Mouse (Mus musculus): ENCODE measurements at regions not wholly inside any gene's neighbourhood (a gene's known extent, or its start where the extent isn't known, plus 50 kb on each side); places are given as distances from the start of the nearest gene placed in this dataset.

GRCm38 (mm10) chr1:137738157-137738851, 437.2 kb downstream of the Ptprc start:
- Histone ChIP-seq H3K4me1 (ENCODE audit: control insufficient read depth in 2 of 2, insufficient read depth in 2 of 2, low read length in 2 of 2, poor library complexity in 1 of 2) (peaks cover 0 to 5% of the 10 kb centered on the region in 2 experiments; a peak in 2 of 4 replicates), H3K9me3 (ENCODE audit: control insufficient read depth, insufficient read depth, low read depth, low read length) (no peaks in the 10 kb centered on the region), H3K36me3 (ENCODE audit: control insufficient read depth, insufficient read depth, low read length, poor library complexity, severe bottlenecking) (no peaks in the 10 kb centered on the region), H3K4me3 (ENCODE audit: insufficient read depth in 1 of 2, low read depth in 1 of 2, low read length in 2 of 2, poor library complexity in 1 of 2, severe bottlenecking in 1 of 2) (no peak overlapping the region), H3K27ac (ENCODE audit: insufficient read depth, low read depth, low read length, poor library complexity, severe bottlenecking) (no peak overlapping the region), H3K9ac (ENCODE audit: insufficient read depth, low read depth, low read length, poor library complexity, severe bottlenecking) (no peak overlapping the region)
- TF ChIP-seq ZC3H11A (IDR thresholded peaks at IDR 0.05; ENCODE audit: borderline replicate concordance, low read depth, low read length) = no peak
- TF ChIP-seq MAFK (IDR thresholded peaks at IDR 0.05; ENCODE audit: insufficient read depth, low read depth, low read length) = no peak
- no peak for TF ChIP-seq CHD2 (IDR thresholded peaks at IDR 0.05; ENCODE audit: low read depth, low read length)
- TF ChIP-seq HCFC1 (IDR thresholded peaks at IDR 0.05; ENCODE audit: borderline replicate concordance, insufficient read depth, low read length) = no peak
- TF ChIP-seq ZNF384 (IDR thresholded peaks at IDR 0.05; ENCODE audit: low read depth, low read length) = no peak
- peak; percentile 38 for DNase-seq (ENCODE audit: low read depth, low spot score)
- in situ Hi-C loops (cut with MboI; ENCODE audit: low sequenced_read_pairs in 2 of 2, unreplicated experiment in 2 of 2) = no loop called here

GRCm38 (mm10) chr1:137703882-137704281, 471.6 kb downstream of the Ptprc start:
- in situ Hi-C loops (cut with MboI; ENCODE audit: low sequenced_read_pairs in 2 of 2, unreplicated experiment in 2 of 2) = no loop called here
- TF ChIP-seq MAFK (IDR thresholded peaks at IDR 0.05; ENCODE audit: insufficient read depth, low read depth, low read length) (no peak), CHD2 (IDR thresholded peaks at IDR 0.05; ENCODE audit: low read depth, low read length) (no peak), ZC3H11A (IDR thresholded peaks at IDR 0.05; ENCODE audit: borderline replicate concordance, low read depth, low read length) (no peak), ZNF384 (IDR thresholded peaks at IDR 0.05; ENCODE audit: low read depth, low read length) (no peak)
- H3K27ac ChIP-seq (ENCODE audit: insufficient read depth, low read depth, low read length, poor library complexity, severe bottlenecking) = no peak overlapping the region
- H3K36me3 ChIP-seq (ENCODE audit: control insufficient read depth, insufficient read depth, low read length, poor library complexity, severe bottlenecking) = no peaks in the 10 kb centered on the region
- H3K4me3 ChIP-seq (ENCODE audit: insufficient read depth in 1 of 2, low read depth in 1 of 2, low read length in 2 of 2, poor library complexity in 1 of 2, severe bottlenecking in 1 of 2) = no peak overlapping the region
- no peaks in the 10 kb centered on the region for H3K4me1 ChIP-seq (ENCODE audit: control insufficient read depth in 2 of 2, insufficient read depth in 2 of 2, low read length in 2 of 2, poor library complexity in 1 of 2)
- no peaks in the 10 kb centered on the region for H3K9me3 ChIP-seq (ENCODE audit: control insufficient read depth, insufficient read depth, low read depth, low read length)
- no peak for DNase-seq (ENCODE audit: low read depth, low spot score)
- no peak overlapping the region for H3K9ac ChIP-seq (ENCODE audit: insufficient read depth, low read depth, low read length, poor library complexity, severe bottlenecking)

- DNase-seq (ENCODE audit: low read depth, low spot score) = no peak
- Histone ChIP-seq H3K9ac (ENCODE audit: insufficient read depth, low read depth, low read length, poor library complexity, severe bottlenecking) (no peak overlapping the region), H3K4me1 (ENCODE audit: control insufficient read depth in 2 of 2, insufficient read depth in 2 of 2, low read length in 2 of 2, poor library complexity in 1 of 2) (no peaks in the 10 kb centered on the region), H3K4me3 (ENCODE audit: insufficient read depth in 1 of 2, low read depth in 1 of 2, low read length in 2 of 2, poor library complexity in 1 of 2, severe bottlenecking in 1 of 2) (no peak overlapping the region), H3K9me3 (ENCODE audit: control insufficient read depth, insufficient read depth, low read depth, low read length) (no peaks in the 10 kb centered on the region), H3K27ac (ENCODE audit: insufficient read depth, low read depth, low read length, poor library complexity, severe bottlenecking) (no peak overlapping the region), H3K36me3 (ENCODE audit: control insufficient read depth, insufficient read depth, low read length, poor library complexity, severe bottlenecking) (no peaks in the 10 kb centered on the region)
- TF ChIP-seq ZC3H11A (IDR thresholded peaks at IDR 0.05; ENCODE audit: borderline replicate concordance, low read depth, low read length) = no peak
- TF ChIP-seq MAFK (IDR thresholded peaks at IDR 0.05; ENCODE audit: insufficient read depth, low read depth, low read length) = no peak
- TF ChIP-seq HCFC1 (IDR thresholded peaks at IDR 0.05; ENCODE audit: borderline replicate concordance, insufficient read depth, low read length) = no peak
- no peak for TF ChIP-seq CHD2 (IDR thresholded peaks at IDR 0.05; ENCODE audit: low read depth, low read length)
- no peak for TF ChIP-seq ZNF384 (IDR thresholded peaks at IDR 0.05; ENCODE audit: low read depth, low read length)
- in situ Hi-C loops (cut with MboI; ENCODE audit: low sequenced_read_pairs in 2 of 2, unreplicated experiment in 2 of 2) = no loop called here
Observed at GRCm38 (mm10) chr1:137698876-137699275, 476.6 kb downstream of the Ptprc start.

GRCm38 (mm10) chr1:137697289-137697688, 478.2 kb downstream of the Ptprc start:
- no peaks in the 10 kb centered on the region for H3K4me1 ChIP-seq (ENCODE audit: control insufficient read depth in 2 of 2, insufficient read depth in 2 of 2, low read length in 2 of 2, poor library complexity in 1 of 2)
- DNase-seq (ENCODE audit: low read depth, low spot score) = no peak
- no peaks in the 10 kb centered on the region for H3K9me3 ChIP-seq (ENCODE audit: control insufficient read depth, insufficient read depth, low read depth, low read length)
- in situ Hi-C loops (cut with MboI; ENCODE audit: low sequenced_read_pairs in 2 of 2, unreplicated experiment in 2 of 2) = no loop called here
- H3K27ac ChIP-seq (ENCODE audit: insufficient read depth, low read depth, low read length, poor library complexity, severe bottlenecking) = no peak overlapping the region
- TF ChIP-seq ZNF384 (IDR thresholded peaks at IDR 0.05; ENCODE audit: low read depth, low read length) = no peak
- no peak for TF ChIP-seq ZC3H11A (IDR thresholded peaks at IDR 0.05; ENCODE audit: borderline replicate concordance, low read depth, low read length)
- TF ChIP-seq CHD2 (IDR thresholded peaks at IDR 0.05; ENCODE audit: low read depth, low read length) = no peak
- no peak for TF ChIP-seq HCFC1 (IDR thresholded peaks at IDR 0.05; ENCODE audit: borderline replicate concordance, insufficient read depth, low read length)
- no peak for TF ChIP-seq MAFK (IDR thresholded peaks at IDR 0.05; ENCODE audit: insufficient read depth, low read depth, low read length)
- H3K36me3 ChIP-seq (ENCODE audit: control insufficient read depth, insufficient read depth, low read length, poor library complexity, severe bottlenecking) = no peaks in the 10 kb centered on the region
- no peak overlapping the region for H3K4me3 ChIP-seq (ENCODE audit: insufficient read depth in 1 of 2, low read depth in 1 of 2, low read length in 2 of 2, poor library complexity in 1 of 2, severe bottlenecking in 1 of 2)
- no peak overlapping the region for H3K9ac ChIP-seq (ENCODE audit: insufficient read depth, low read depth, low read length, poor library complexity, severe bottlenecking)

All from ES-E14 (cell line).